9 mouse cellular contexts compared by ENCODE assay signal in the genomic region with DNA sequence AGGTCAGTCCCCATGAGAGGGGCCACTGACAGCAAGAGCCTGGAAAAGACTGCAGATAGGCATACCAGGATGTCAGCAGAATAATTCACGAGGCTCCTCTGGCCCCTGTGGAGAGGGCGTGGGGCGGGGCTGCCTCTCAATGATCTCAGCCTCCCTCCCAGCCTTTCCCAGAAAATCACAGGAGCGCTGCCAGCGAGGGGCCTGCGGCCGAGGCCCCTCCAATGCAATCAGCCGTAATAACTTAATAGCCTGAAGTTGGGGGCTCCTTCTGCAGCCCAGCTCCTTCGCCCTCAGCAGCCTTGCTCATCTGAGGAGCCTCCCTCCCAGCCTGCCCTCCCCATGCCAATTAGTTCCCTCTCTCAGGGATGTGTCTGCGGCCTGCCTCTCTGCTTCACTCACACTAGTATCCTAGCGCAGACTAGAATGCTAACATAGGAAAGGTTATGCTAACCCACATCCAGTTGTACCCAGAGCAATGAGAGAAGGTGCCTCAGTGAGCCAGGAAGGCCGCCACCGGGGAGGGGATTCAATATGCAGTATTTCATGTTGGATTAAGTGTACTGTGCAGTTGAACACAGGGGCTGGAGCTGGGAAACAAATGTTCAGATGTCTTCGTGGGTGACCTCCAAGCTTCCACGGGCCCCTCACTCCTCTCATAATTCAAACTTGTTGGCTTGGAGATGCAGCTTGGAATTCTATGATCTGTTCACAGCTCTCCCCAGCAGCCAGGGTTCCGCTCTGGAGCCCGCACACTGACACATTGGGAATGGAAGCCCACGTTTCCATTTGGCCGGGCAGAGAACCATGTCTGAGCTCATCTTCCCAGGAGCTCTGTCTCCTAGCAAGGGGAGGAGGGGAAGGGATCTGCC.
DNase-seq lines count a peak whose midpoint lies in the region; ATAC-seq and TF ChIP-seq lines count a peak whose summit lies in the region.
"Had no signal": no experiment of that assay in that cellular context is flagged by ENCODE, and none has a peak within 500 bp of the region (broad histone marks: within the 10 kb centered on the region; RNA-seq: fewer than 3 reads in every experiment).

No protein-coding gene starts in this region.

- H3K4me1 ChIP-seq in forebrain, postnatal 0 days (ENCODE audit: insufficient read depth), result 0 out of 2 replicates have a peak, but pooled peaks cover 4% of the 10 kb centered on the region
- peaks cover 26% of the 10 kb centered on the region for H3K4me1 ChIP-seq in limb, embryonic 14.5 days (ENCODE audit: control insufficient read depth, insufficient read depth, low read length)

- no peak for TF ChIP-seq CTCF in forebrain, postnatal 0 days (IDR thresholded peaks at IDR 0.05; ENCODE audit: low read depth)

- ATAC-seq in forebrain, postnatal 0 days, result peak; percentile 27; the same call in 1 of the 2 replicates
- ATAC-seq in limb, embryonic 14.5 days (ENCODE audit: low FRiP score, low read depth), result peak; percentile 77

- no peaks in the 10 kb centered on the region; the same call in 1 of the 2 replicates for H3K9me3 ChIP-seq in forebrain, postnatal 0 days (ENCODE audit: low read length)
- H3K9me3 ChIP-seq in limb, embryonic 14.5 days (ENCODE audit: control insufficient read depth, low read length), result peaks cover 9% of the 10 kb centered on the region; the same call in 1 of the 2 replicates

- no peaks in the 10 kb centered on the region for H3K27me3 ChIP-seq in forebrain, postnatal 0 days (ENCODE audit: insufficient read depth, low read length)
- no peaks in the 10 kb centered on the region for H3K27me3 ChIP-seq in limb, embryonic 14.5 days (ENCODE audit: control insufficient read depth, insufficient read depth, low read length)

- H3K4me2 ChIP-seq in forebrain, postnatal 0 days (ENCODE audit: low read depth), result no peak overlapping the region
- H3K4me2 ChIP-seq in limb, embryonic 14.5 days (replicated peaks; ENCODE audit: low read depth, low read length, severe bottlenecking), result no peak overlapping the region

- no peak overlapping the region for H3K27ac ChIP-seq in forebrain, postnatal 0 days (ENCODE audit: low read depth, low read length)
- peak overlapping the region; percentile 65 for H3K27ac ChIP-seq in limb, embryonic 14.5 days (replicated peaks; ENCODE audit: low read depth, low read length)

- H3K4me3 ChIP-seq in forebrain, postnatal 0 days (ENCODE audit: low read depth, low read length), result no peak overlapping the region
- no peak overlapping the region for H3K4me3 ChIP-seq in limb, embryonic 14.5 days (replicated peaks; ENCODE audit: low read length)

- no peak overlapping the region for H3K9ac ChIP-seq in forebrain, postnatal 0 days
- no peak overlapping the region for H3K9ac ChIP-seq in limb, embryonic 14.5 days (ENCODE audit: low read depth, low read length, severe bottlenecking)

- peak; percentile 59 for DNase-seq in urinary bladder, postnatal 14 days (ENCODE audit: low spot score)
- DNase-seq in urinary bladder, adult 2 months (ENCODE audit: low spot score), result no peak
- no peak for DNase-seq in forebrain, postnatal 0 days
- DNase-seq in limb, embryonic 14.5 days (ENCODE audit: low spot score), result peak; percentile 74
- DNase-seq in yolk sac, embryonic 10.5 days (ENCODE audit: low spot score), result peak; percentile 52
- no peak for DNase-seq in layer of hippocampus, postnatal 10 days (ENCODE audit: low spot score in 2 of 2)
- DNase-seq in testis, postnatal 10 days (ENCODE audit: low spot score), result no peak
- DNase-seq in ovary, postnatal 36 days (ENCODE audit: low spot score), result no peak
- DNase-seq: adrenal gland, postnatal 25 days had no signal

- no peak for TF ChIP-seq POLR2A in limb, embryonic 14.5 days (IDR thresholded peaks at IDR 0.05; ENCODE audit: borderline replicate concordance, extremely low read depth, insufficient read depth, insufficient read length)

- 29% methylated on average over 19 of the region's 19 CpGs for WGBS in forebrain, postnatal 0 days
- WGBS in limb, embryonic 14.5 days, result 39% methylated on average over 19 of the region's 19 CpGs

- no peaks in the 10 kb centered on the region for H3K36me3 ChIP-seq in forebrain, postnatal 0 days (ENCODE audit: insufficient read depth)
- no peaks in the 10 kb centered on the region for H3K36me3 ChIP-seq in limb, embryonic 14.5 days (ENCODE audit: control insufficient read depth, insufficient read depth, low read length)

Comparison
In these comparisons a context has a peak if more than half of its experiments do, and no peak if none do; other contexts are left out.
1. DNase-seq: peak in urinary bladder, postnatal 14 days (single experiment), limb, embryonic 14.5 days (single experiment) and yolk sac, embryonic 10.5 days (single experiment); none in urinary bladder, adult 2 months (single experiment), forebrain, postnatal 0 days (single experiment), layer of hippocampus, postnatal 10 days (0 of 2), testis, postnatal 10 days (single experiment) and ovary, postnatal 36 days (single experiment).